Mouse (Mus musculus) liver, postnatal 0 days (tissue): ENCODE measurements around the gene Itpk1. TPM values are rescaled to one million over a fixed set of nuclear protein-coding genes. Genes with fewer than 3 reads are reported as not detected.

Experiments
- ATAC-seq: fragments of 200-750 bp; cut with Nextera tagmentation; 2 replicates; pipeline ENCODE4 v1.8.0; 2017; ENCODE audit warnings: mild to moderate bottlenecking, moderate library complexity
- DNase-seq: peaks from one replicate; pipeline ENCODE4 v3.0.0-alpha.2; 2016
- H3K27ac ChIP-seq: fragments of 300-500 bp; sonication (generic); 2 replicates; pipeline ENCODE4 v1.5.1; 2014; ENCODE audit warnings: antibody characterized with exemption, moderate library complexity, mild to moderate bottlenecking, low read depth
- H3K27me3 ChIP-seq: fragments of 300-500 bp; sonication (generic); 2 replicates; pipeline ENCODE4 v1.6.1; 2014; ENCODE audit warnings: low read length, control low read depth, mixed read lengths; ENCODE audit not compliant: insufficient read depth
- H3K36me3 ChIP-seq: fragments of 300-500 bp; sonication (generic); replicated peaks from 2 replicates; pipeline ENCODE4 v1.6.1; 2014; ENCODE audit warnings: mild to moderate bottlenecking, control low read depth, low read length, moderate library complexity, mixed read lengths; ENCODE audit not compliant: insufficient read depth
- H3K4me1 ChIP-seq: fragments of 300-500 bp; sonication (generic); 2 replicates; pipeline ENCODE4 v1.6.1; 2014; ENCODE audit warnings: antibody characterized with exemption, mild to moderate bottlenecking, control low read depth; ENCODE audit not compliant: insufficient read depth
- H3K4me2 ChIP-seq: fragments of 300-500 bp; sonication (generic); 2 replicates; pipeline ENCODE4 v1.6.1; 2014; ENCODE audit warnings: low read depth, mild to moderate bottlenecking, low read length, moderate library complexity, mixed read lengths
- H3K4me3 ChIP-seq: fragments of 300-500 bp; sonication (generic); 2 replicates; pipeline ENCODE4 v1.5.1; 2014; ENCODE audit warnings: low read depth, low read length
- H3K9ac ChIP-seq: fragments of 300-500 bp; sonication (generic); replicated peaks from 2 replicates; pipeline ENCODE4 v1.6.1; 2014; ENCODE audit warnings: mild to moderate bottlenecking, moderate library complexity
- H3K9me3 ChIP-seq: fragments of 300-500 bp; sonication (generic); 2 replicates; pipeline ENCODE4 v1.6.1; 2016; ENCODE audit warnings: mild to moderate bottlenecking, control low read depth, low read length, mixed read lengths
- CTCF ChIP-seq: sonication (generic); IDR thresholded peaks from 2 replicates; pipeline ENCODE4 v1.5.1; 2016; ENCODE audit warnings: antibody characterized with exemption, low read depth
- EP300 ChIP-seq: IDR thresholded peaks from 2 replicates; pipeline ENCODE4 v1.6.1; 2016; ENCODE audit warnings: antibody characterized with exemption, low read depth, mild to moderate bottlenecking
- WGBS: fragments of 180-500 bp; shearing (Covaris S2); extraction: QIAGEN DNeasy Blood & Tissue Kit; methylation state at CpG from one replicate; pipeline ENCODE4 v1.1.7; 2014; ENCODE audit not compliant: insufficient replicate concordance; 5-methylcytosine and 5-hydroxymethylcytosine counted together
- polyA plus RNA-seq: library from polyadenylated mRNA; unstranded; fragments of >200 nt; fragmentation: Nextera tagmentation; extraction: Ambion mirVana; gene quantifications from 2 replicates; pipeline ENCODE4 v1.2.1, GENCODE M21; 2015

Gene Itpk1
- polyA plus RNA-seq, 1 experiment from 2014 or later = 3.6 TPM

GRCm38 (mm10) chr12:102550529-102550928, 154.2 kb downstream of the Itpk1 start:
- Histone ChIP-seq H3K27ac (no peak overlapping the region), H3K4me2 (no peak overlapping the region), H3K27me3 (peaks cover 17% of the 10 kb centered on the region), H3K4me3 (no peak overlapping the region), H3K9me3 (no peaks in the 10 kb centered on the region), H3K4me1 (0 out of 2 replicates have a peak, but pooled peaks cover 2% of the 10 kb centered on the region), H3K9ac (no peak overlapping the region), H3K36me3 (no peaks in the 10 kb centered on the region)
- WGBS = 4% methylated on average over 11 of the region's 11 CpGs
- DNase-seq = peak; percentile 85
- ATAC-seq = peak; percentile 64
- no peak for TF ChIP-seq CTCF
- no peak for TF ChIP-seq EP300

GRCm38 (mm10) chr12:102545122-102545521, 159.6 kb downstream of the Itpk1 start:
- no peak for TF ChIP-seq CTCF
- TF ChIP-seq EP300 = no peak
- H3K9ac ChIP-seq = no peak overlapping the region
- no peak for DNase-seq
- H3K4me1 ChIP-seq = no peaks in the 10 kb centered on the region
- H3K4me2 ChIP-seq = no peak overlapping the region
- no peak overlapping the region for H3K4me3 ChIP-seq
- 53% methylated on average over 6 of the region's 6 CpGs for WGBS
- no peaks in the 10 kb centered on the region for H3K9me3 ChIP-seq
- H3K27ac ChIP-seq = no peak overlapping the region
- ATAC-seq = no peak
- H3K27me3 ChIP-seq = no peaks in the 10 kb centered on the region
- H3K36me3 ChIP-seq = no peaks in the 10 kb centered on the region

- H3K36me3 ChIP-seq = no peaks in the 10 kb centered on the region
- 92% methylated on average over 7 of the region's 7 CpGs for WGBS
- H3K9me3 ChIP-seq = no peaks in the 10 kb centered on the region
- DNase-seq (no peak), ATAC-seq (no peak)
- no peak overlapping the region for H3K27ac ChIP-seq
- no peaks in the 10 kb centered on the region for H3K27me3 ChIP-seq
- H3K9ac ChIP-seq = no peak overlapping the region
- H3K4me1 ChIP-seq = no peaks in the 10 kb centered on the region
- H3K4me2 ChIP-seq = no peak overlapping the region
- H3K4me3 ChIP-seq = no peak overlapping the region
- TF ChIP-seq CTCF = no peak
- TF ChIP-seq EP300 = no peak
Observed at GRCm38 (mm10) chr12:102541168-102541567, 163.6 kb downstream of the Itpk1 start.

- H3K27me3 ChIP-seq = no peaks in the 10 kb centered on the region
- H3K9me3 ChIP-seq = no peaks in the 10 kb centered on the region
- DNase-seq (no peak), ATAC-seq (no peak)
- H3K4me1 ChIP-seq = no peaks in the 10 kb centered on the region
- no peaks in the 10 kb centered on the region for H3K36me3 ChIP-seq
- WGBS = 63% methylated on average over 8 of the region's 8 CpGs
- H3K27ac ChIP-seq = no peak overlapping the region
- H3K9ac ChIP-seq = no peak overlapping the region
- TF ChIP-seq EP300 = no peak
- no peak for TF ChIP-seq CTCF
- H3K4me3 ChIP-seq = no peak overlapping the region
- H3K4me2 ChIP-seq = no peak overlapping the region
Observed at GRCm38 (mm10) chr12:102540278-102540677, 164.5 kb downstream of the Itpk1 start.

- no peak overlapping the region for H3K27ac ChIP-seq
- 59% methylated on average over 1 of the region's 1 CpGs for WGBS
- H3K9ac ChIP-seq = no peak overlapping the region
- DNase-seq (no peak), ATAC-seq (no peak)
- no peaks in the 10 kb centered on the region for H3K27me3 ChIP-seq
- no peaks in the 10 kb centered on the region for H3K9me3 ChIP-seq
- H3K36me3 ChIP-seq = no peaks in the 10 kb centered on the region
- no peak overlapping the region for H3K4me3 ChIP-seq
- no peaks in the 10 kb centered on the region for H3K4me1 ChIP-seq
- no peak for TF ChIP-seq EP300
- no peak overlapping the region for H3K4me2 ChIP-seq
Observed at GRCm38 (mm10) chr12:102535796-102536195, 168.9 kb downstream of the Itpk1 start.

- DNase-seq (no peak), ATAC-seq (no peak)
- no peaks in the 10 kb centered on the region for H3K4me1 ChIP-seq
- no peak overlapping the region for H3K4me2 ChIP-seq
- H3K27me3 ChIP-seq = no peaks in the 10 kb centered on the region
- no peak overlapping the region for H3K4me3 ChIP-seq
- WGBS = 59% methylated on average over 5 of the region's 5 CpGs
- no peak overlapping the region for H3K9ac ChIP-seq
- no peaks in the 10 kb centered on the region for H3K9me3 ChIP-seq
- H3K27ac ChIP-seq = no peak overlapping the region
- TF ChIP-seq CTCF (no peak), EP300 (no peak)
- no peaks in the 10 kb centered on the region for H3K36me3 ChIP-seq
Observed at GRCm38 (mm10) chr12:102527989-102528388, 176.7 kb downstream of the Itpk1 start.

GRCm38 (mm10) chr12:102524760-102525159, 180.0 kb downstream of the Itpk1 start:
- Histone ChIP-seq H3K4me1 (no peaks in the 10 kb centered on the region), H3K27ac (no peak overlapping the region), H3K4me3 (no peak overlapping the region), H3K4me2 (no peak overlapping the region), H3K9me3 (no peaks in the 10 kb centered on the region), H3K36me3 (no peaks in the 10 kb centered on the region), H3K9ac (no peak overlapping the region), H3K27me3 (no peaks in the 10 kb centered on the region)
- ATAC-seq (no peak), DNase-seq (no peak)
- TF ChIP-seq CTCF (peak; percentile 37), EP300 (no peak)
- 33% methylated on average over 6 of the region's 6 CpGs for WGBS
